Mouse (Mus musculus) C2C12 (cell line): Measurements from ENCODE around the gene Raly.

Source experiments
- CEBPB ChIP-seq: IDR thresholded peaks from one replicate; pipeline ENCODE4 v1.6.1; 2011; ENCODE audit warnings: low read depth, mild to moderate bottlenecking, control low read depth, moderate library complexity
- CTCF ChIP-seq: IDR thresholded peaks from one replicate; pipeline ENCODE4 v1.5.1; 2011; ENCODE audit not compliant: control insufficient read depth, insufficient read depth, insufficient read length
- MYOD1 ChIP-seq: IDR thresholded peaks from one replicate; pipeline ENCODE4 v1.6.1; 2011; ENCODE audit warnings: low read depth; ENCODE audit not compliant: control insufficient read depth, insufficient read length
- USF1 ChIP-seq: IDR thresholded peaks from one replicate; pipeline ENCODE4 v1.6.1; 2011; ENCODE audit warnings: low read depth, mild to moderate bottlenecking, control low read depth, moderate library complexity

DNA sequence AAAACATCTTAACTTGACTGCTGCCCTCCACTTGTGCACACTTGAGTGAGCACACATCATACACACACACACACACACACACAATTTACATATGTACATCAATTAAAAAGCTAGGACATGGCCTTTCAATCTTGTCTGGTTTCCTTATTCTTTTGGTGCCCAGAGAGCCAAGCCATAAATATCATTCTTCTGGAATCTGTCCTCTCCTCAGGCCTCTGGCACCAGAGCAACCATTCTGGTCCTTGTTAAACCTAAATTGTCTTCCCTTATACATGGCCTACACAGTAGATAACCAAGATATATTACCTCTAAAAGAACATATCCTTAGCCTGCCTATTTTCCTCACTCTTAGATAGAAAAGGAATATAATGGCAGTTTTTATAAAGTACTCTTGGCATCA lies 57.2 kb downstream of the Raly start:
- TF ChIP-seq CTCF (no peak), MYOD1 (no peak), USF1 (no peak), CEBPB (no peak)
